Mouse (Mus musculus) ES-E14 (cell line): Measurements from ENCODE around the gene Gm11985.

Experiments
- CHD2 ChIP-seq: IDR thresholded peaks from 2 replicates; pipeline ENCODE4 v1.6.1; 2014; ENCODE audit warnings: mild to moderate bottlenecking, low read depth, low read length, inconsistent platforms
- HCFC1 ChIP-seq: IDR thresholded peaks from 2 replicates; pipeline ENCODE4 v1.6.1; 2012; ENCODE audit warnings: low read length, inconsistent platforms, borderline replicate concordance; ENCODE audit not compliant: insufficient read depth
- MAFK ChIP-seq: IDR thresholded peaks from 2 replicates; pipeline ENCODE4 v1.6.1; 2014; ENCODE audit warnings: mild to moderate bottlenecking, low read depth, low read length, inconsistent platforms; ENCODE audit not compliant: insufficient read depth
- ZC3H11A ChIP-seq: IDR thresholded peaks from 2 replicates; pipeline ENCODE4 v1.6.1; 2012; ENCODE audit warnings: low read depth, mild to moderate bottlenecking, inconsistent platforms, low read length, borderline replicate concordance

DNA sequence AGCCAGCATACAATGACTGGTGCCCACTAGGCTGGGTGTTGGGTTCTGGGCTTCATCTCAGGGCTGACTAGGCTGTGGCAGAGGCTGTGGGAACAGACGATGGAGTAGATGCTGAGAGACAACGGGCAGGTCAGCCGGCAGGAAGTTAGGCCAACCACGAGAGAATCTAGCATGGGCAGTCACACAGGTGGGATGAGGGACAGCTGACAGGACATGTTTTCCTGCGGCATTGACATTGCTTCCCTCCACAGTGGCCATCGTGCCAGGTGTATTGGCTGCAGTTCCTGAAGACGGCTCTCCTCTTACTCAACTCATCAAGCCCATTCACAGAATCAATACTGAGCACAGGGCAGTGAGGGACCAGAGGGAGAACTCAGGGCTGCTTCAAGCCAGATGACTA, 40.4 kb downstream of the Gm11985 start:
- TF ChIP-seq HCFC1 = no peak
- TF ChIP-seq ZC3H11A = no peak
- no peak for TF ChIP-seq CHD2
- no peak for TF ChIP-seq MAFK
